Mouse (Mus musculus) adrenal gland (tissue): ENCODE results near the gene Syt17.

Source experiments
- intact Hi-C: fragments of 180-260 bp; cut with DNase I; formaldehyde crosslinking; loops from one replicate; pipeline ENCODE4 v1.15.1; 2025
- long read RNA-seq, 2 experiments: library from polyadenylated mRNA; unstranded; transcript quantifications; one replicate each; pipeline ENCODE4 v2.0.0; 2020; ENCODE audit warnings: borderline replicate concordance in 1 of 2; ENCODE audit not compliant: insufficient replicate concordance in 1 of 2

Gene Syt17
- long read RNA-seq, experiment 1, partial matches to known transcripts, result 1 of 3 reads
- long read RNA-seq, experiment 1, other reads (novel, unspliced or antisense), result 1 of 3 reads
- long read RNA-seq, experiment 2, partial matches to known transcripts, result 2 of 5 reads
- long read RNA-seq, experiment 2, other reads (novel, unspliced or antisense), result 3 of 5 reads

DNA sequence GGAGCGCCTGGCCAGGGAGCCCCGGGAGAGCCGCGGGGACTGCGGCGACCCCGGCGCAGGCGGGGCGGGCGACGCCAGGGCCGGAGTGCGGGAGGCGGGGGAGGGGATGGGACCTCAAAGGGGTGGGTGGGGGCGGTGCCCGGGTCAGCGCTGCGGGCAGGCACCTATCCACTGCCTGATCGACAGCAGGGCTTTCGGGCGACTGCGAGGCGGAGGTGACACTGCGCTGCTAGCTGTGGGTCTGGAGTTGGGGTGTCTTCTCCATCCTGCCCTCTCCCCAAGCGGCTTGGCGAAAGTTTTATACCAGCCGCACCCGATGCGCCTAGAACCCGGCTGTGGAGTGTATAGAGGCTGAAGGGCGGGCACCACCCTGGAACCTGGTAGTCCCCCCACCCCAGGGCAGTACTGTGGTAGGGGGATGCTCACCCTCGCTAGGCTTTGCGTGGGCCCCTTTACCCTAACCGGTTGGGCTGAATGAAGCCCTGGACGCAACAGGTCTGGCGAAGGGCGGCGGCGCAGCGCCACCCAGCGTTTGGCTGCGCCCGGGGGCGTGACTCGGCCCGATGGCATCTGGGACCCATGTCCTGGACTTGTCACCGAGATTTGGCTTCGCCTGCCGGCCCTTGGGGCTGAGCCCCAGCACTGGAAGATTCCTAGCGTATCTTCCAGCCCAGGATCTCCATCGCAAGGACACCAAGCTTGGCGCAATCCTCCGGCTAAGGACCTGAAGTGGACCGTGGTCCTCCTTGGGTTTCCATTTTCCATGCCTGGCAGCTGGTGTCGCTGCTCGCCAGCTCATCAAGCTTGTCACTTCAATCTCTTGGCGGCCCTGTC, at the start of gene Syt17:
Gene Syt17, minus strand, starts transcription at position 89 of the 834 bp plus-strand sequence.
- intact Hi-C loops, result loop anchor here (2.0 kb wide), 2 partner anchors 70 to 144 kb away; no protein-coding TSS in a partner anchor

DNA sequence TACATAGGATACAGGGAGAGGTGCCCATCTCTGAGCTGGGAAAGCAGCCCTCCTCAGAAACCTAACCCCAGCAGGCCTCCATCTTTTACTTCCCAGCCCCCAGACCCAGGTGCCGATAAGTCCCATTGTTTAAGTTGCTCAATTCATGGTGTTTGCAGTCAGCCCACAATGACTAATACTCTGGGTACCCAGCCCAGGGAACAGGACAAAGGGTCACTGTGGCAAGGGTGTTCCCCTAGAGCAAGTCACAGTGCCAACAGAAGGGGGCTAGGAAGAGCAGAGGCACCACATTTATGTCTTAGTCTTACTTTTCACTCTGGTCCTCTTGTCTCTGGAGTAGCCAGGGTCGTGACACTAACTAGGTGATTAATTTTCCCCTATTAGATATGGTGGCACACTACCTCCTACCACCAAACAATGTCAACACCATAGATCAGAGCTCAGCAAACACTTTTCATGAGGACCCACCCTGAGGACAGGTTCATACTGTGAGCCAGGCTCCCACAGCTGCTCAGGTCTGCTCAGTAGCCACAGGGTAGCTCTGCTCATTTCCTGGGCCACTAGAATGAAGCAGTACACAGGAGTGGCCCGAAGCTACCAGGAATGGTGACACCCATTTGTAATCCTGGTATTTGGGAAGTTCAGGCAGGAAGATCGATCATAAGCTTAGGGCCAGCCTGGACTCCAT, 47.0 kb upstream of the Syt17 start:
- intact Hi-C loops, result no loop called here

DNA sequence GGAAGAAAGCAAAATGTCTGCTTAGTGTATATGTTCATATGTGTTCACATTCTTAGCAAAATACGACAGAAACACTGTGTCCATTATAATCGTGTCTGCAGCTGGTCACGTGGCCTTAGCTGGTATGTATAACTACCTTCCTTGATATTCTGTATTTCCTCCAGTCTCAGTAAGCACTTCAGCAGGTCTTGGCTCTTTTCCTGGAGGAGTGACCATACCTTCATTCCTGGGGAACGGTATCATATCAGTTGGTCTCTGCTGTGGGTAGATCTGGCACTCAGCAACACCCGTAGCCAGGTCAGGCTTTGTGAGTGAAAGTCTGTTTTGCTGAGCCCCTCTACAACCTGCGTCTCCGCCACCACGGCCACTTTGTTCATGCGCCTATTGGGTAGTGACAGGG, 45.9 kb upstream of the Syt17 start:
- intact Hi-C loops, result no loop called here

DNA sequence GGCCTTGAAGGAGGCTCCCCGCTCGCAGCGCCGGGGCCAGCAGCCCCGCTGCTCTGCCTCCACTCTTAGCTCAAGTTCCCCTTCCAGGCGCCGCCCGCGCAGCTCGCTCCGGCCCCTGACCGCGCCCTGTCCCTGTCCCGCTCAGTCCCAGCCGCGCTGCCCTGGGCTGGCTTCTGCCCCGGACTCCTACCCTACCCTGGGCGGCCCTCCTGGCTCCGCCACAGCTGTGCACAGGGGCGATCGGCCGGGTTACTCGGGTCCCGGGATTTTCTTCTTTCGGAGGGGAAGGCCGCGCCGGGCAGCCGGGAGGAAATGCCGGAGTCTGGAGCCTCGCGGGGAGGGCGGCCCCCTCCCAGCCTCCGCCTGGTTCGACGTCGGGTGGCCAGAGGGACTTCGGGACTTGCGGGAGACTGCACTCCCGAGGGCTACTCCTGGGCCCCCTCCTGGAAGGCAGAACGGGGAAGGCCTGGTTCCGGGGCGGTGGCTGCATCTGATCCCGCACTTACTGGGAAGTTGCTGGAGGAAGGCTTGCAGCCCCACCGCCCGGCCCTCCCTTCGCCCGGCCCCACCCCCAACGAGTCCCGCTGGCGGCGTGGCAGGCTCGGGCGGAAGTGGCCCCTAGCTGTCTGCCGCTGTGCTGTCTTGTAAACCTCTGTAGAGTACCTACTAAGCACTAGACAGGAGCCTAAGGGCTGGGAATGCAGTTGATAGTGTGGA, 43.6 kb upstream of the Syt17 start, which contains the start of gene Itpripl2:
Gene Itpripl2, minus strand, starts transcription at position 545 of the 717 bp plus-strand sequence.
- intact Hi-C loops, result no loop called here

DNA sequence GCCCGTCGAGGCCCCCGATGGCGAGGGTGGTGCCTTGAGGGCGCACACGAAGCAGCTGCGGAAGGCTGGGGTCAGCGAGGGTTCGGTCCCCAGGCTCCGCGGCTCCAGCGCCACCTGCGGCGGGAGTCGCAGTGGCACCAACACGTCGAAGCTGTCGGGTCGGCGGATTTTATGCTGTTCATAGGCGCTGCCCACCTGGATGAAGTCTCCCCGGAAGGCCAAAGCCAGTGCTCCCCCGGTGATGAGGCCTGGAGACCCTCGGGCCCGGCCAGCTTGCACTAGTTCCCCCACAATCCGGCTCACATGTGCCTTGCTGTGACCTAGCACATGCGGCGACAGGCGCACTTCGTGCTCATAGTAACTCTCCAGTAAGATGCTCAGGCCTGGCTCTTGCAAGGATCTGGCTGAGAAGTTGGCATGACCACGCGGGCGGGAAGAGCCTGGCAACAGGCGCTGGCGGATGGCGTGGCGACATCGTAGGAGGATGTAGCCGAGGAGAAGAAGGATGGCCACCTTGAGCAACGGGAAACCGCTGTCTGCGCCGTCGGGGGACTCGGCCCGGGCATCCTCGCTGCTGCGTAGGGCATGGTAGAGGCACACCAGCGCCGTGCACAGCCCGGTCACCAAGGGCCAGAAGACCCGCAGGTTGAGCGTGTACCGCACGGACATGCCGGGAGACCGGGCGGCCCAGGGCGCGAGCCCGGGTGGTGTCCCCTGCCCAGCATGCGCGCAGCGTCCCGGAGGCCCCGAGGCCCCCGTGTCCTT, 42.8 kb upstream of the Syt17 start:
- intact Hi-C loops, result no loop called here

DNA sequence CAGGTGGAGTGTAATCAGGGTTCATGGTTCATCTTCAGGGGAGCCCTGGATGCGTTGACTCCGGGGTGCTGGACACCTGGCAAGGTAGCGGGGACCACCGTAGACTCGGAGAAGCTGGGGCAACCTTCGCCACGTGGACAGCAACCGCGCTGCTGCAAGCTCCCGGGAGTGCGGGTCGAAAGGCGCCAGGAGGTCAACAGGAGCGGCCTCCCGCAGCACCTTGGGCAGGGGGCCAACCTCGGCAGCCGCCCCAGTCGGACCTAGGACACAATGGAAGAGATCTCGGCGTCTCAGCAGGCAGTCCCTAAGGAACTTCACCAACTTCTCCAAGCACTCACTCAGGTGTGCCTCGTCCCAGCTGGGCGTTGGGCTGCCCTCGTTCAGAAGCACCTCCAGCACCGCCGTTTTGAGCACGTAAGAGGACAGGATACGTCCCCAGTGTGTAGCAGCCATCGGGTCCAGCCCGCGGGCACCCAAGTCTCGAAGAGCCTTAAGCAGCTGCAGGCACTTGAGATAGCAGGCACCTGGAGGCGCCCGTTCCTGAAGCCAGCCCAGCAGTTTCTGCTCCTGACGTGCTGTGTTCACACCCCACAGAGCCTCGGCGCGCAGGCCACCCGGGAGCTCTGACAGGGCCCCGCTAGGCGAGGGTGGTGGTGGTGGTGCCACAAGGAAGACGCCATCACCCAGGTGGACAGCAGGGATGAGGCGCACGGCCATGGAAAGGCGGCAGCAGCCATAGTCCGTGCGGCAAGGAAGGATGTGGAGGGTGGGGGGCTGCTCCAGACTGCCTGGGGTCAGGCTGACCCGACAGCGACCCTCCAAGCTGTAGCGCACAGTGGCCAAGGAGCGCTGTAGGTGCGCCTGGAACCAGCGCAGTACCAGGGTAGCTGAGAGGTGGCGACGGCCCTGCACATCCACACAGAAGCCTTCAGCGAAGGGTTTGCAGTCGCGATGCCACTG, 42.0 kb upstream of the Syt17 start:
- intact Hi-C loops, result no loop called here

DNA sequence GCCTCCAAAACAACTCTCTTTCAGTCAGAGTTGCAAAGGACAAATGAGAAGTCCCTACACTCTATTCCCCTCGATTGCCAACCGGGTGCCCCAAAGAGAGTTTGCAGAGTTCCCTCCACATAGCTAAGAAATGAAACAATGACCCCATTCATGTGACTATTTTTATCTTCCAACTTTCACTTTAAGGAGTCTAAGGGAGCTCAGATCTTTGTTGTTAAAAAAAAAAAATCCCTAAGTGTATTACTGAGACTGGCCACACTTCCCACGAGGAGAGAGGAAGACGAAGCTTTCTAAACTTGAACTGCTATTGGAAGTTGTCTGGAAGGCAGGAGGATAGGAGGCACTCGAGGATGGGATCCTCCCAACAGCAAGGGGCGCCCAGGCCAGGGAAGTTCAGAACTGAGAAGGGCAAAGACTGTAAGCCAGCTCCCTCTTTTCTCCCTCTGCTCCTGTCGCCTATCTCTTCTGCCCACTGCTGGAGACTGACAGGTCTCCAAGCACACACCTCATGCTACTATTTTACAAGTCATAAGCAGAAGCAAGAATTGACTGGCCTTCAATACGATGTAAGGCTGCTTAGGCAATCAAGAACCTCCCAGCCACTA, 40.1 kb upstream of the Syt17 start:
- intact Hi-C loops, result no loop called here

DNA sequence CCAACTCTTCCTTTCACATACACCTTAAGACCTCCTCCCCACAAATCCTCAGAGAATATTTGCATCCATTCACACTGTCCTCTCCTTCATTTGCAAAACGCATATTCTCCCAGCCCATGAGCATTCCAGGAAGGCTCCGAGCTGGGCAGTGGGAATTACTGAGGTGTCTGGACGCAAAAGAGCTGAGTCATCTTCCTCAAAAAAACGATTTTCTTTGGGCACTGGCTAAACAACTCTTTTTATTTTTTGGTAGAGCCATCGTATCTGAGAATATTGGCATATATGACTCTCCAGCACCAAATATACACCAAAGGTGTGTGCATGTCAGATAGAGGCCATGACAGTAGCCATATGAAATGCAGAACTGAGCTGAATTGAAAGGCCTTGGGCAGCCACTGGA, 38.9 kb upstream of the Syt17 start:
- intact Hi-C loops, result no loop called here

DNA sequence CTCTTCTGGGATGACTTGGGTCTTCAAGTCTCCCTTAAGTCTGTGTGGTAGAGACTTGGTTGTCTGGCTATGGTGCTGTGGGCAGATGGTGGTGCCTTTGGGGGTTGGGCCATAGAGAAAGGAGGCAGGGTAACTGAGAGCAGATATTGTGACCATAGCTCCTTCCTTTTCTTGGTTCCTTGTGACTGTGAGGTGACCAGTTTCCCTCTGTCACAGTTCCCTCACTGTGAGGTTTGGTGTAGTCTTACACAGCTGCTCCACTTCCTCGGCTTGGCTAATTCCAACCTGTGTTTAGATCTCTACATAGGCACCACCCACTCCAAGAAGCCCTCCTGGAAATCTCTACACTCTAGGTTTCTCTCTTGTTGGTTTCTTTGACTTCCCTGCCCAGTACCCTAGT, 36.0 kb upstream of the Syt17 start:
- intact Hi-C loops, result no loop called here

DNA sequence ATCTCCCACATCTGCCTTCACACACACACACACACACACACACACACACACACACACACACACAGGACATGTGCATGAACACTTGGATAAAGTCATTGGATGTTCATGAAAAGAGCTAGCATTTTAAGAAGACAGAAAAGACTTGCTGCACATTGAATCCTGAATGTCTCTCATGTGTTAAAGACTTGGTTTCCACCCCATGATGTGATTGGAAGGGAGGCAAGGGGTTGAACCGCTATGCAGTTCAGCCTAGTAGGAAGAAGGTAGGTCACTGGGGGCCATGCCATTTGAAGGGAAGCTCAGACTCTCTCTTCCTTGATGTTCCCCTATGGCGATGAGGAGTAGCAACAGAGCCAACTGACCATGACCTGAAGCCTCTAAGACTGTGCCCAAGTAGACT, 34.0 kb upstream of the Syt17 start:
- intact Hi-C loops, result no loop called here

DNA sequence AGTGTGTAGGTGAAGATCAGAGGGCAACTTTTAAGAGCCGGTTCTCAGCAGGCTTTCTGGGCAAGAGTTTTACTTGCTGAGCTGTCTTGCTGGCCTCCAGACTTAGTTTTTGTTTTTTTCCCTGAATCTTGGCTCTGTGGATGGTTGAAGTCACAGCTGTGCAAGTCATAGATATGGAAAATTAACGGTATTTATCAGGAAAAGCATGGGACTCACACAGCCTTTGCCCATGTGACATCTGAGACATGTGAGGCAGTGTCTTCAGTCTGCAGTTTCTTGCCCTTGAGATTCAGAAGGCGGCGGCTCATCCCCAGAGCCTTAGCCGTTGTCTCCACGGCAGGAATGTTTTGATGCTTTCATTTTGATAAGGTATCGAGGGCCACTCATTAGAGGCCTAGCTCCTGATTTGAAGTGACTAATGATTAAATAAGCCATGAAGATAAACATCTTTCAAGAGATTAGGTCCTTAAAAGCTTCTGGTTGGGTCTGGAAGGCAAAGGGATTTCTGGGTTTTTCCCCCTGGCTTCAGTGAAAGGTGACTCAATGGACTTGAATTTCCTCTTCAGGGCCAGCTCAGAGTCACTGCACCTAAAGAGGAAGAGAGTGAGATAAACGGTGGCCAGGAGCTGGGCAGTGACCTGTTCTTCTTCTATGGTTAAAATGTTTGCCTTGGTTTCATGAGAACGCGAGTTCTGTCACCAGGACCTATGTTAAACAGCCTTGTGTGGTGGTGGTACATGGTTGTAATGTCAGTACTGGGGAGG, 33.2 kb upstream of the Syt17 start:
- intact Hi-C loops, result no loop called here

DNA sequence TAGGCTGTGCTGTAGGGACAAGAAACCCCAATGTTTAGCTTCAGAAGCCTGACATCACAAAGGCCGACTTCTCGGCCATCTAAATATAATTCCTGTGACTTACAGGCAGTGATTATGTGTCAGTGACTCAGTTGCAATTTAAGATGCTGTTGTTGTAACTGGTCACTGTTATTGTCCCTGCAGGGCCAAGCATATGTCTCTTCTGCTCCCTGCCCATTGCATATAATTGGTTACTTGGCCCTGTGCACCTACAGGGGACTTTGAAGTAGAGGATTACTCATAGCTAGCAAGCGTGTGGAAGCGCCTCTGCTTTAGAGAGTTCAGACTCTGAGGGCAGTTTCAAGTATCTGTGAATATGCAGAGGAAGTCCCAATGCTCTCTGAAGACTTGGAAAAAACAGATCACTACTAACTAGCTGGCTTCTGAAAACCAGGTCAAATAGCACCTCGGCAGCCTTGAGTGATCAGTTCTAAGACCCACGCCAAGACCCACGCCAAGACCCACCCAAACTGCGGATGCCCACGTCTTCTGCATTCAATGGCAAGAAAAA, 32.2 kb upstream of the Syt17 start:
- intact Hi-C loops, result no loop called here

DNA sequence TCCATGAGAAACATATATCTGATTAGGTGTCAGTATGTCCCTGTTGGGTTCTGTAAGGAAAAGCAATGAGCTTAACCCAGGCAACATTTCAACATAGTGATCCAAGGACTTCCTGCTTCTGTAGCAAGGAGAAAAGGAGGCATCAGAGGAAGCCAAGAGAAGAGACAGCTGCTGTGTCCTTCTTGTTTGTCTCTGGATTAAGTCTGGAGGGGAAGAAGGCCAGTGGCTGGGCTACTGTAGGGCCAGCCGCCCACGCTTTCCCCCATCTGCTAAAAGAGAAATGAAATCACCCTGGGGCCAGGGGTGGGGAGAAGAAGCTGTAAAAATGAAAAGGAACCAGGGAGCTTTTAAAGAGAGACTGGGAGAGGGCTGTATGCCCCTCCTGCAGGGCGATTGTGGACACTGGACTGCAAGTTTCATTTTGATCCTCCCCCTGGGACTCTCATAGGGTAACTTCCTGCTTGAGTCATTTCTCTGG, 30.9 kb upstream of the Syt17 start:
- intact Hi-C loops, result no loop called here

DNA sequence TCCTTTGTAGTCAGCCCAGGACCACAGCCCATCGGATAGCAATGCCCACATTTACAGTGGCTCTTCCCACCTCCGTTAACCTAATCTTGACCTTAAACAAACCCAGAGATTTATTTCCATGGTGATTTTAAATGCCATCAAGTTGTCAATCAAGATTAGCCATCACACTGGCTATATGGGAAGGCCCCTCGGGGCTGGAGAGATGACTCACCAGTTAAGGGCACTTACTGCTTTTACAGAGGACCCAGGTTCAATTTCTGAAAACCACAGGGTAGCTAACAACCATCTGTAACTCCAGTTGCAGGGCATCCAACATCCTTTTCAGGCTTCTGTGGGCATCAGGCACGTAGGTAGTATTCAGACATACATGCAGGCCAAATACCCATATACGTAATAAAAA, 28.4 kb upstream of the Syt17 start:
- intact Hi-C loops, result no loop called here

DNA sequence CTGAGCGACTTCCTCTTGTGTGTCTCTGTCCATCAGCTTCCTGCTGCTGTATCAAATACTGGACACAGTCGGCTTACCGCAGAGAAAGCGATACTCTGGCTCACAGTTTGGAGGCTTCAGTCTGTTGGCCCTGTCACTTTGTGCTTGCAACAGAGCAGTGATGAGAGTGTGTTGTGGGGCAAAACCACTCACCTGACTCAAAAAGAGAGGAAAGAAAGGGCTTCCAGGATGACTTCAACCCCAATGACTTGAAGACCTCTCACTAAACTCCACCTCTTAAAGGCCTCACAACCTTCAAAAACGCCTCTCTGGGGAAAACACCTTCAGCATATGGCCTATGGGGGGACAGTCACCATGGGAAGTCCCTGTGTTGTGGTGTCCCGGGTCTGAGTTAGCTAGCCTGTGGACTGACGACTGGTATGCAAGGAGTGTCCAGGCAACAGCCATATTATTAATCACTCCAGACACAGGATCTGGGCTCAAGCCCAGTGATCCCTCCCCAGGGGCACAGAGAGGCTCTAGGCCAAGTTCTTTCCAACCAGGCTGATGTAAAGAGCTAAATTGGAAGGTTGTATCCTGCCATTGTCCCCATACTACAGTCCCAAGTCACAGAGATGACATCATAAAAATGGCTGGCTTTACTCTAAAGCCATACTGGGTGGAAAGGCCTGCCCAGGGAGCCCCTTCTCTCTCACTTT, 27.1 kb upstream of the Syt17 start:
- intact Hi-C loops, result no loop called here

DNA sequence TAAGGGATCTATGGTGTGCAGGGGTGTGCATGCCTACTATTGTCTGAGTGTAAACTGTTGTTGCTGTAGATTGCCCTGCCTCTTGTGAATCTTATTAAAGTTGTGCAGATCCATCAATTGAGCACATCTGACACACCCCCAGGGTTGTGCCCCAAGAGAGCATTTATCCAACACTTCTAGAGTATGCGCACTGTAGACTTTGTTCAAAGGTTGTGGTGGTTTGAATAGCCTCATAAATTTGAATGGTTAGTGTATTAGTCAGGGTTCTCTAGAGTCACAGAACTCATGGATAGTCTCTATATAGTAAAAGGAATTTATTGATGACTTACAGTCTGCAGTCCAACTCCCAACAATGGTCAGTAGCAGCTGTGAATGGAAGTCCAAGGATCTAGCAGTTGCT, 24.9 kb upstream of the Syt17 start:
- intact Hi-C loops, result no loop called here

DNA sequence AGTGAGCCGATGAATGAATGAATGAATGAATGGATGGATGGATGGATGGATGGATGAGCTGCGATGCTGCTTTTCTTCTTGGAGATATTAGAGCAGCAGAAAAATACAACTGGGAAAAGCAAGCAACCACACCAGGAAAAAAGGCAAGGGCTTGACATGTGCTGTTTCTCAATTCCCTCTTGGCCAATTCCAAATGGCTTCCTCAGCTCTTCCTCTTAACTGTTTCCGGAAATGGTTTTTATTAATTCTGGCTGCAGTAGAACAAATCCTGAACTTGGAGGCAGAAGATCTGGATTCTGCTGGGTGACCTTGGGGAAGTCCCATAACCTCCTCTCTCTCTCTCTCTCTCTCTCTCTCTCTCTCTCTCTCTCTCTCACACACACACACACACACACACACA, 20.0 kb upstream of the Syt17 start:
- intact Hi-C loops, result no loop called here
